Mouse (Mus musculus): Measurements from ENCODE around the gene Acot6.

Acot6 gene

DNA sequence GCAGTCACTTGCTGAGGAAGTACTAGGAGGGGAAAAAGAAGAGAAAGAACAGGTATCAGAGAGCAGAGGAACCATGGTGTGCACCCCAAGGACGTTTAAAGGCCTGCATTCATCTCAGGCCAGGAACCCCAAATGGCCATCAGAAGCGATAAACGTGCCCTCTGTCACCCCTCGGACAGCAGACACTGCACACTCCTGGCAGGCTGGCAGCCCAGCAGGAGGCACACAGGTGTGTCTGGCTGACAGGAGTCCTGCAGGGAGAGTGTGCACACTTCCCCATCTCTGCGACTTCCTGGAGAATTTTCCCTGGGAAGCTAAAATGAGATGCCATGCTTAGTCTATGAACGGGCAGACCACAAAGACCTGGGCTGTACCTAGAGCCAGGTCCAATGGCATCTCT is 53.0 kb downstream of the Acot6 start:
- no peak for DNase-seq (ENCODE audit: low spot score)

DNA sequence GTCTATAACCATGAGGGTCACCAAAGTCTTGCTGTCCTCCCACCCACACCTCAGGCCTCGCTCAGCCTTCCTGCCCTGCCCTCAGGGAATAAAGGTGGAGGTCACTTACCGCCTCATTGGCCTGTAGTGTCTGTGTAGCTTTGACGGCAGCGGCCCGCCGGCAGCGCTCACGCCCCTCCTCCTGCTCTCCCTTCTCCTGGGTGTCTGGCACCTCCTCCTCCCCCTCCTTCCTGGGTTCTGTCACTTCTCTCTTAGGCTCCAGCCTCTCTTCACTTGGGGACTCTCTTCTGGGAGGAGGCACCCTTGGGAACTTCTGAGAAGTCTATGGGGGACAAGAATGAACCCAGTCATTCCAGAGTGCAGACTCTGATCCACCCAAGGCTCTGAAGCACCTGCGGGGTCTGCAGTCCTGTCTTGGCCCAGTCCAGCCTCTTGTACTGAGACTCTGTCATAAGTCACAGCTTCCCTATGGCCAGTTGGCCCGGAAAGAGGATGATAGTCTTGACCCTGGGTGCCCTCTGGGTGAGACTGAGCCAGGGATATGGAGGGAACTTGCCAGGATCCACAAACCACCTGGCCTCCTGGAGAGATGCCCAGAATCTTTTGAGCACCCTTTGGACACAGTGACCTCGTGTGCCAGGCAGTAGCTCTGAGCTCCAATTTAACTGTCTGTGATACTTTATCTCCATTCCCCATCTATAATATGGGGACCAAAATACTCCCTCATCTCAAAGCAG is 54.5 kb downstream of the Acot6 start:
- no peak for DNase-seq (ENCODE audit: low spot score)

DNA sequence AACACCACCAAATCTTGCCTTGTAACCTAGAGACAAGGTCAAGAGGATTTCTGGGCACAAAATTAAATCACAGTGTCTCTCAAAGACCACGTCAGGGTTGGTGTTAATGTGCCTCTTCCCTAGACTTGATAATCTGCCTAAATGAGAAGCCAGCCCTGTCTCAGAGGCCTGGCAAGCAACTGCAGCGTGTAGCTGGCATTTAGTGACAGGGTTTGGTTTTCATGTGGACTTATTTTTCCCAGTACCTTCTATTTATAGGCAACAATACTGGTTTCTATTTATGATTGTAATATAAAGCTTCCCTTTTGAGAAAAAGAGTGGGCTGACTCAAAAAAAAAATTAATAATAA is 55.0 kb downstream of the Acot6 start:
- no peak for DNase-seq (ENCODE audit: low spot score)

DNA sequence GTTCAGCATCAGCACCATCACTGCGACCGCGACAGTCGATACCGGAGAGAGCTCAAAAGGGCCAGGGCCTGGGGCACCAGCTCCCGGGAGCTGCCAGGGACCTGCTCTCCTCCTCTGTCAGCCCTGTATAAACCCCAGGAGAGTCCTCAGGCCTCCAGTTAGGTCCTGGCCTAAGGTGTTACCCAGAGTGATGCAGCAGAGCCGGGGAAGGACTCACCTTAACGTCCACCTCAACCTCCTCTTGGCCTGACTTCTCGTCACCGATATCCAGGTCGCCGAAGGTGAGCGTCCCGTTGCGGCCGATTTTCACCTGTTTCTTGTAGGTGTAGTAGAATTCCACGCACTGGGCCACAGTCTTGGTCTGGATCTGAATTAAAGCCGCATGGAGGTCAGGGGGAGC is 55.8 kb downstream of the Acot6 start:
- no peak for DNase-seq (ENCODE audit: low spot score)

DNA sequence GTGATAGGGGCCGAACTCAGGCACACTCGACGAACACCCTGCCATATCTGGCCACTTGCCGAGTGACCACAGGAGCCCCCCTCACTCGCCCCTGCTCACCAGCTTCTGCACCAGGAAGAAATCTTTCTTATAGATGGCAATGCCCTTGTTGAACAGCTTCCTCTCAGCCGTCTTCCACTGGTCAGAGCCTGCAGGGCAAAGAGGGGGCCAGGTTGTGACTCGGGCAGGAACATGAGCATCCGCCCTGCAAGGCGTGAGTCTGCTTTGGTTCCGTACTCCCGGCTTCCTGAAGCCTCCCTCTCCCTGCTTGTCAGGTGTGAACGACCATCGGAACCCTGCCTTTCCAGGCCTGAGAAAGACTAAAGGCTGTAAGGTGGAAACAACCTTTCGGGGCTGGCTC is 57.7 kb downstream of the Acot6 start:
- no peak for DNase-seq (ENCODE audit: low spot score)

DNA sequence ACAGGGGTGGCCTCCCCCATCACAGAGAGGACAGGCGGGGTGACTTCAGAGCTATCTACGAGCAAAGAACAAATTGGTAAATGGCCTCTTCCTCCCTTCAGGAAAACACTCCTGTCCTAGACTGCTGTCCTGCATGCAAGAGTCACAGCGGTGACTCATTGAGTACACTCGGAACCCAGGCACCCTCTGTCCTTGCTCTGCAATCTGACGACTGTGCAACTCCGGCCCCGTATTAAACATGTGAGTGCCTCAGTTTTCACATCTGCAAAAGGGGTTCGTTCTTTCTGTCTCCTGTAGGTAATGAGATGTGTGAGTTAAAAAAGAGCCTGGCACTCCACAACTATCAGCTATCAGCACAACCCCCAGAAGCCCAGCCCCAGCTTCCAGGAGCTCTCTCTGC is 60.0 kb downstream of the Acot6 start:
- no peak for DNase-seq (ENCODE audit: low spot score)
